Mouse (Mus musculus): ENCODE measurements at regions not wholly inside any gene's neighbourhood (a gene's known extent, or its start where the extent isn't known, plus 50 kb on each side); places are given as distances from the start of the nearest gene placed in this dataset.

GRCm38 (mm10) chr17:73054226-73054625 lies 53.6 kb upstream of the Lclat1 start:
- no peak for TF ChIP-seq CEBPB (IDR thresholded peaks at IDR 0.05; ENCODE audit: insufficient read depth, poor library complexity, severe bottlenecking)
- no peak for TF ChIP-seq POLR2AphosphoS2 (IDR thresholded peaks at IDR 0.05; ENCODE audit: insufficient read length, low read depth)
- no peak for TF ChIP-seq POLR2A (IDR thresholded peaks at IDR 0.05; ENCODE audit: insufficient read length, low read depth)
- no peak for TF ChIP-seq MAX (IDR thresholded peaks at IDR 0.05; ENCODE audit: low read depth)
- TF ChIP-seq TCF3 (IDR thresholded peaks at IDR 0.05; ENCODE audit: insufficient read length, low read depth) = no peak

Measured in myocyte (in vitro differentiated cells).